Mouse (Mus musculus): Measurements from ENCODE around the gene Syne1.

The Syne1 gene

DNA sequence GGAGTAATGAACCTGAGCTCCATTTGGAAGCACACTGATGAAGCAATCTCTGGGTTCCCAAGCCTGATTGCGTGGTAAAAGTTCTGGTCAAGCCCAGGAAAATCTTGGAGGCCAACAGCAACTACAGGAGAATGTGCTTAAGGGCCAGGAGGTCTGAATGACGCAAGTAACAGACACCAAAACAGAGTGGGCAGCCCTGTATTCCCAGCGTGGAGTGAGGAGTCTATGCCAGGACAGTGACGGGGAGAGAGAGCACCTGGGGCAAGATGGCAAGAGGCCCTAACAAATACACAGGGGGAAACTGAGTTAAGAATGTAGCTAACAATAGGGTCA, 411.4 kb downstream of the Syne1 start:
- no peak for DNase-seq (ENCODE audit: low spot score)

DNA sequence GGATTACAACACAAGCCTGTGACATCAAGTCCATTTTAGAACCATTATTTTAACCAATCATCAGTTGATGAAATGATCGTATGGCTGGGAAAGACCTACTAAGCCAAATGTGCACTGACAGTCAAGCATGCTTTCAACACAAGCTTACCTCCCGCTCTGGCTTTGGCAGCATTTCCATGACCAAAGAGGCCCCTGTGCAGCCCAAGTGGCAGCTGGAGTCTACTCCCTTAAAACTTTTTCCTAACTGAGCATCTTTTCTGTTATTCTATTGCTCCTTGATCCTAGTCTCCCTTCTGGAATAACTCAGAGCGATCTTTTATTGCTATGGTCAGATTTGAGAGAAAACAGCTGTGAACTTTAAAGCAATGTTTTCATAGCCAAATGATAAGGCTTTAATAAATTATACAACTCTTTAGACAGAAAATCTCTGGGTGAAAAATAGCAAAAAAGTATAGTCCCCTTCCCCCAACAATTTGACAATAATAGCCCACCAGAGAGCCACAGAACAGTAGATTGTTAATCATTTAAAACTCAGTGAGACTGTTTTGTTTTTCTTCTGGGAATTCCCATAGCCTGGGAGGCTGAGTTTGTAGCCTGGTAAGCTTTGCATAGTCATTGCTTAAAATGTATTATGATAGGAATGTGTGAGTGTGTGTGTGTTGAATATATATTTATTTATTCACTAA, 411.9 kb downstream of the Syne1 start:
- DNase-seq (ENCODE audit: low spot score): no peak

DNA sequence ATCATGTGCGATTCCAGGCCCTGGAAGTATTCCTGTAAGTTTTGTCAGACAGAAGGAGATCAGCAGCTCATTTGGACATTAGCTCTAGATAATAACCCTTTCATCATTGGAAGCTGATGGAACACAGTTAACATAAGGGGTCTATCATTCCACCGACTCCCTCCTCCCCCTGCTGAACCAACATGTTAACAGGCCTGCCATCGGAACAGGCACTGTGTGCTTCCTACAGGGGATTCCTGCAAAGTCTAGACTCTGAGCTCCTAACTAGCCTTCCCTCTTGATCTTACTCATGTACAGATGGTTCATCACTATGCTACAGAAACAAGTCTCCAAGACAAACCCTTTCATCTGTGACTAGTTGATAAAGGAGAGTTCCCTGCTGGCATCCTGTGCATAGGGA, 419.2 kb downstream of the Syne1 start:
- DNase-seq (ENCODE audit: low spot score): no peak

DNA sequence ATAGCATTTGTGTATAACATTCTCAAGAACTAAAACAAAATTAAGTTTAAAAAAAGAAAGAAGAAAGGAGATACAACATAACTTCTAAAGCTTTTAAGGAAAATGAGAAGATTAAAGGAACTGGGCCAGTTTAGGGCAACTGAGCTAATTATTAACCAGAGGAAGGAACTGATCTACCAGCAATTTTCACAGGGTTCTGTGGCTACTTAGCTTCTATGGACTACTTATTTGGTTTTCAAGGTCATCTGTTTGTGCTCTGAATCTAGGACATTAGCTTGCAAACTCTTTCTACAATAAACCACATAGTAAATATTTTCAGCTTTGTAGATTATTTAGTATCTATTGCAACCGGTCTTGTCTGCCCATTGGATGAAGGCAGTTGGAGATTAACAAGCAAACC, 420.8 kb downstream of the Syne1 start:
- DNase-seq (ENCODE audit: low spot score): no peak

DNA sequence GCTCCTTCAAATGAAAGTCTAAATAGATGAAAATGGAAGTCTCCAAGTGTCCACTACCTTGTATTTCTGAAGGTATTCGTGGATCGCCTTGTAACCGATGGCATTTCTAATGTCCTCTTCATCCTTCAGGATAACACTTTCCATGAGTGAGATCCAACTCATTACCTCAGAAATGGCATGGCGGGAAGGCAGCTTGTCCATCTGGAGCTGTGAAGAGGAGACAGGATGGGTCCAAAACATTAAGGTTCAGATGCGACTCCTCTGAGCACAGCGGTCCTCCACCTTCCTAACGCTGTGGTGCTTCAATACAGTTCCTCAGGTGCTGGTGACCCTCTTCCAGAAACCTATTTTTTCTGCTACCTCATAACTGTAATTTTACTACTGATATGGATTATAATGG, 426.5 kb downstream of the Syne1 start:
- no peak for DNase-seq (ENCODE audit: low spot score)

DNA sequence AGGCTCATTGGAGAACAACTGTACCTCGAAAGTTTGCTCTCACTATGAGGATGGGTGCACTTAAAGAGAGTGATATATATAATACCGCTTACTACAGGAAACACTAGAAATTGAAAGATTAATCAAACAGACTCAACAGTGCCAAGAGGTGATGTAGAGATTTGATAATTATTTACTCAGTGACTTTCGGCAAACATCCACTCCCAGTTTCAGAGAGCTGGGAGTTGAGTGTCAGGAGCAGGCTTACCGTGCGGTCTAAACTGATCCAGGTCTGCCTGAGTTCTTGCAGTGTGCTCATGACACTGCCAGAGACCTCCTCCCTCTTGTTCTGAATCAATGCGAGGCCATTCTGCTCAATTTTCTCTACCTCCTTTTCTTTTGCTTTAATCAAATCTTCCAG, 434.6 kb downstream of the Syne1 start:
- no peak for DNase-seq (ENCODE audit: low spot score)

DNA sequence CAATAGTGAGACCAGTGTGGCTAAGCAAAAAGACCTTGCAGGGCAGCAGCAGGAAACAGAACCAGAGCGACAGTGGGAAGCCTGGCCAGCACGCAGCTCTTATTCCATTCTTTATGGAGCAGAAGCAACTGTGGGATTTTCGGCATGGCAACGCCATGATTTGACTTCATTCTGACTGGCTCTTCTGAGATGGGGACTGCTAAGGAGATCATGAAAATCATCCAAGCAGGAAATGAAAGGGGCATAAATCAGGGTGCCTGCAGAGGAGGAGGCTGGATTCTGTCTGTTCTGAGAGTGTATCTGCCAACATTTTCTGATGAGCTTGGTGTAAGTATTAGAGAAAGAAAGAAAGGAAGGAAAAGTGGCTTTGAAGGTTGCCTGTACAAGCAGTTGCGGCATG, 435.1 kb downstream of the Syne1 start:
- no peak for DNase-seq (ENCODE audit: low spot score)

DNA sequence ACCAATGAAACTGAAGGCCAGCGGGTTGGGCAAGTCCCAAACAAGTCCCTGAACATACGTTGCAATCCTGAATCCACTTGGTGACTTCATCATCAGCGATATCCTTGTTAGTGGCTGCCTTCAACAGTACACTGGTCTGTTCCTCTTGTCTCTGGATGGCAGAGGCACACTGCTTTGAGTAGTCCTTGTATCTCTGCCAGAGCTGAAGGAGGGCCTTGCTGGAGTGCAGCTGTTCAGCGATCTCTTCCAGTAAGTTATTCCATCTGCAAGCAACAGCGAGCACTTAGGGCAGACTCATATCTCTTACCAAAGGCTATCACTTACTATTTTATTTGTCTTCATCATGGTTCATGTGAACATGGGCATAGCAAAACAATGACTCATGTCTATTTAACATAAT, 440.5 kb downstream of the Syne1 start:
- DNase-seq (ENCODE audit: low spot score): no peak

DNA sequence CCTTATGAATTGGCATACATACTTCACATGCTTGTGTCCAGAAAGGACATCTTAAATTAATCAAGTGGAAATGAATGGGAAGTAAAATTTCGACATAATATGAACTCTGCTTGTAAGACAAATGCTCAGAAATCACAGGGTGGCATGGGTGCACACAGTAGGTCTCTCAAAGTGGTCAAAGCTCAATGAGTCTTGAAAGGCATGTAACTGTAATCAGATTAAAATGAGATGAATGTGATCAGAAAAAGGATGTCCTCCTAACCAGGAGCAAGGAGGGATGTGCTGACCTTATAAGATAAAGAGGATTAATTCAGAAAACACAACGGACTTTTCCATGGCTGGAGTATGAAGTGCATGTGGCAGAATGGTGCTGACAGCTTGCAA, 453.5 kb downstream of the Syne1 start:
- DNase-seq (ENCODE audit: low spot score): no peak

DNA sequence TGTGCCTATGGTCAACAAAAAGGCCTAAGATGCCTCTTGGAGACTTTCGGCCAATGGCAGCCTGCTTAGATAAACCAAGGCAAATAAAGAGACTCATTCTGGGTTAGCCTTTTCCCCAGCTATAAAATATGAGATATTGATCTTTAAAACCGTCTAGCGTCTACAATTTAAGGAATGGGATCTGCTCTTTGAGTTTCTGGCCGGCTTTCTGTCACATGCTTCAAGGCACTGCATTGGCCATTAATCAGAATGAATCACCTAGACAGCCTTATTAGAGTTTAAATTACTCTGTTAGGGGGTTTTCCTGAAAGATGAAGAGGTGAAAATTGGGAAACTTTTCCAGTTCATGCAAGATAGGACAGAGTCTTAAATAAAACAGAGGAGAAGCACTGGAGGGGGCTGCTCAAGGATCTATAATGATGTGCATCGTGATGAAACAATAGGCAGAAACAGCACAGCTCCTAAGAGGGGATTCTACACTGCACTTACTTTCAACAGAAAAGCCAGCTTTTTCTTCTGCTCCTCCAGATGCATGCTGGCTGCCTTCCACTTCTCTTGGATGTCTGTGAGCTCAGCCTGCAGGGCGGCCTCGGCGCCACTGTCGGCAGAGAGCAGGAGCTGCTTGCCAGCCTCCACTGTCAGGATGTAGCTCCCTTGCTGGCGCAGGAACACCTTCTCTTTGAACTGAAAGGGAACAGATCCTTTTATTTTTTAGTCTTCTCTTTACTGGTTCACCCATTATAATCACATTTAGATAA, 454.1 kb downstream of the Syne1 start:
- DNase-seq (ENCODE audit: low spot score): no peak

DNA sequence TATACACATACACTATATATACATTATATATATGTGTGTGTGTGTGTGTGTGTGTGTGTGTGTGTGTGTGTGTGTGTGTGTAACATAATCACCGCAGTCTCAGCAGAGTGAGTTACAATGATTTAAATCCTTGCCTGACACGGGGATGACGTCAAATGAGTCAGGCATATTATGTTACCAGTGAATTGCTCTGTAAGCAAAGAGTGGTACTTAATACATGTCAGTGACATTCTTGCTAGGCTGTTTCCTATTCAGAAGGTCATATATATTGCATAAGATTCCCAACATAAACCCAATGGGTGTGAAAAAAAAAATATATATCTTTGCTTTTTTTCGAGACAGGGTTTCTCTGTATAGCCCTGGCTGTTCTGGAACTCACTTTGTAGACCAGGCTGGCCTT, 462.1 kb downstream of the Syne1 start:
- DNase-seq (ENCODE audit: low spot score): no peak

DNA sequence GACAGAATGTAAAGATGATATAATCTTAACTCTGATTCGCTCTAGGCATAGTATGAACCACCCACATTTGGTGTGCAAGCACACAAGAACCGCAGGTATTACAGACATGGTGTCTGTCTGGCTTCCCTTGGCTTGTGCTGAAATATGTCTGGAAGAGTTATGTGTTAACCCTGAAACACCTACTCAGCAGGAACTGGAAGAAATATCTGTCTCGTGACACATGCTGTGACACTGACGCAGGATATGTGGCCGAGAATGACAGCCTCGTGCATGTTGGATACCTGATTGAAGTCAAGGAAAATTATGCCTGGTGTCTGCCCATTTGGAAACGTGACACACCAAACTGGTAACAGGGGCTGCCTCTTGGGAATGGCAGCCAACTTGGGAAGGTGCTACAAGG, 463.9 kb downstream of the Syne1 start:
- no peak for DNase-seq (ENCODE audit: low spot score)

DNA sequence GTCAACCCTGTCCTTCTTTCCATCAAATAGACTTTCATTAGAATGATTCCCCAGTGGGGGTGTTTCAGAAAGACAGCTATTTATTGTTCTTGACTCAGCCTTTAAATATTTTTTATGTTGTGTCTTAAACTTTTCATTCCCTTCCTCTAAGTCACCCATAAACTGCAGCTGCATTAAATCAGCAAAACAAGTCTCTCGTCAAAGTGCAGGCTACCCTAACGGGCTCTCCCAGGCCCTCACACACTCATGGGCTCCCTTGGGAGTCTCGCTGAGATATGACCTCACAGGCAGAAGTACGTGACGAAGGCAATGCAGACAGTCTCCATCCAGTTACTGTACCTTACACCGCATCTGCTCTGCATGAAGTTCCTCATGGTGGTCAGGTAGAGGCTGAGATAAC, 465.0 kb downstream of the Syne1 start:
- DNase-seq (ENCODE audit: low spot score): no peak

DNA sequence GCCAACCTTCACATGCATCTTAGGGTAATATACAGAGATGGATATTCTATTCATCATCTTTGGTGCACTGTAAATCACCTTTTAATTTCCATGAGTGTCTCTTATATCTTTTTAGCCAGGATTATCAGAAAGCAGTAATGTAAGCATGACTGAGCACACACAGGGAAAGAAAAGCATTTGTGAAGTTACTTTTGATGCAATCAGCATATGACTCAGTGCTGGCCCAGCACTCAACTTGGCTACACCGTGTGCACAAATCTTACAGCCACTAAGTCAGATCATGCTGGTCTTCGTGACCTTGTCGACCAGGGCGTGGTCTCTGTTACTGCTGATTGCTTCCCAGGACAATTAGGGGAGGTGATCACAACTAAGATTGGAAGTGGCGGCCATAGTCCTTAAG, 465.5 kb downstream of the Syne1 start:
- no peak for DNase-seq (ENCODE audit: low spot score)

DNA sequence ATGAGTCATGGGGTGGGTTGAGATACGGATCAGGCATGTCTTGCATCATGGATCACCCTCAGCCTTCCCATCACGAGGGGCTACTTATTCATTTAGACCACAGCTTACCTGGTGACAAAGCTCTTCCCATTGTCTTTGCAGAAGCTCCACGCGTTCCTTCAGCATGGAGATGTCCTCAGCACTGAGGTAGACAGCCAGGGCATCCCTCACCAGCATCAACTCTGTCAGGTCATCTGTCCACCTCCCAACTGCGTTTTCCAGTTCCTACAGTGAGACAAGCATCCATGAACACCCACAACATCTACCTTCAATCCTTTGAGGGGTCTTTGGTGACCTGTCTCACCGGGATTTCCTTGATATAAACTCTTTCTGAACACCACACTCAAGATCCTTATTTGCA, 467.6 kb downstream of the Syne1 start:
- no peak for DNase-seq (ENCODE audit: low spot score)

DNA sequence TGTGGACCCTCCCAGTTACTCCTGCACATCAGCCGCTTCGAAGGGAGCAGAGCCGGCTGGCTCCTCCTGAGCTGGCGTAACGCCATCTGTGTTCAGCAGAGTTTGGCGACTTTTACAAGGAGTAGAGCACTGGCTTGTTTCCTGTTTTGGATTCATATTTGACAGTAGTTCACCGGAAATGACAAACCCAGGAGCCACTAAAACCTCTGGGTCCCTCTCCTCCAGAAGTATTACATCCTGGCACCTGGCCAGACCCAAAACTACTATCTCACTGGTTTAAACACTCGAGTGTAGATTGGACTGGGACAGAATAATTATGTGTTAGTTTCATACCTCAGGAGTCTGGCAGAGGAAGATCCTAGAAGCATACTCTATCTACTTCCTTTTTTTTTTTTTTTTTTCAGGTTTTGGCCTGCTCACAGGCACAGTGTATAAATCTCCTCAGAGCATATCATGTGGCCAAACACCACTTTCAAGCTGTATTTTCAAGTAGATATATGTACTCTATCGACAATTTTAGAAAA, 471.3 kb downstream of the Syne1 start:
- DNase-seq (ENCODE audit: low spot score): no peak

DNA sequence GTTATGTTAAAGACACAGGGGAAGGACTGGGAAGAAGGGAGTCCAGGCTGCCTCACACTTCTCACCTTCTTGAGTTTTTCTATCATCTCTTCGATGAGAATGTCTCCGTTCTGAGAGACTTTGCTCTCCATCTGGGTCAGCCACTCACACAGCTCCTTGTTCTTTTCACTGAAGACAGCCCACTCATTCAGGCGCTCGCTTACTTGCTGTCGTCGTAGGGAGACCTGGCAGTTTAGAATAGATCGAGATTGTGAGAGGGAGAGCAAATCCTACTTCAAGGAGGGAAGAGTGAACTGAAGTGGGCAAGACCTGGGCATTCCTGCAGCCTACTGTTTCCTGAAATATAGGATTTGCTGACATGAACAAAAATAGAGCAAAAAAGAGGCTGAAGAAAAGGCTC, 475.6 kb downstream of the Syne1 start:
- no peak for DNase-seq (ENCODE audit: low spot score)

DNA sequence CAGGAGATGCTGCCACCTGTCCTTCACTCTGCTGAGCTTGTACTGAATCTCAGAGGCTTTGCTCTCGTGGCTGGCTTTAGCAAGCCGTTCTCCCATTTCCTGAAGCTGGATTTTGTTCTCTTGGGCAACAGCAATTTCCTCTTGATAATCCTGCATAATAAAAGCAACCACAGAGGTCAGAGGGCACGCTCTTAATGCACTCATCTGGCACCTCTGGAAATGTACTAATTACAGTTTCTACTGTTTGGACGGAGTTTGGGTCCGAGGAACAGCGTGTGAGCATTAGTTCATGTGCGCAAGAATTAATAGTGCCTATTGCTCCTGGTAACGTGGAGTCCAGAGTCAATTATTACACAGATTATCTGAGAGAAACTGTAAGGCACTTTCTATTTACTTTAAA, 479.2 kb downstream of the Syne1 start:
- DNase-seq (ENCODE audit: low spot score): no peak

DNA sequence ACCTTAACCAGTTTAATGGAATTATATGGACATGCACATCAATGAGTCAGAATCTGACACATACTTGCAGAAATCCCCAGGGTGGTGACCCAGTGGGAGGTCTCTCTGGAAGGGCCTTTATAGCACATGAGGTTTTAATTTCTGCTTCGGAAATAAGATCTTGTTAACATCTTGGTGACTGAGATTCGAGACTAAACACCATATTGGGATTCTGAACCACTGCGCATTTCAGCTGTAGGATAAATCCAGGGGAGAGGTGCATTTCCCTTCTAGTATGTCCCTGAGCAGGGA, 480.4 kb downstream of the Syne1 start:
- no peak for DNase-seq (ENCODE audit: low spot score)

DNA sequence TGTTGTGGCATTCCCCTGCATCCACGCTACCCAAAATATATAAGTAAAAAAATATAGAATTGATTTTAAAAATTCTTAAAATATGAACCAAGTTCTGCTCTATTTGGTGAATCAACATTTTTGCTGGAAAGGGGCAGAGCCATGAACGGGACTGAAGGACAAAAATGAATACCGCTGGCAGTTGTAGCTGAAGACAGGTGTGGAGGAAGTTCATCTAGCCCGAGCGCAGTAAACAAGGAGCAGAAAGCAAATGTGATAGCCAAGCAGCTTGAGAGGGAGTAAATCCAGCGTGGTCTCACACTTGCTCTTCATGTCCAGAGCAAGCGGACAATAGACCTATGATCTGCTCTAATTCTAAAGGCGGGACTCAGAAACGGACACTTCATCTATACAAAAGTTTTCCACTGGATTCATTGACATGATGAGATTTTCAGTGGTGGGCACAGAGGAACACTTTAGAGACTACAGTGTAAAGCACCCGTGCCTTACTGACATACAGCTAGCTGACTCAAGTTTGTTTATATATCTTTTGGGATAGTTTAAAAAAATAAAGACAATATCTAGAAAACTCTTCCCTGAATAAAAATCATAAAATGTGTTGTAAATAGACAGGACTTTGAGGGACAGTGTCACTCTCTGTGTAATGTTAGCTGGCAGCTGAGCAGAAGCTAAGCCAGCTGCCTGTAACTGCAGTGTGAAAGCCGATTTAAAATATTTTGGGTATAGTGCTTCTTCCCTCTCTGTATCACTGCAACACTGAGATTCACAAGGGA, 480.9 kb downstream of the Syne1 start:
- no peak for DNase-seq (ENCODE audit: low spot score)

DNA sequence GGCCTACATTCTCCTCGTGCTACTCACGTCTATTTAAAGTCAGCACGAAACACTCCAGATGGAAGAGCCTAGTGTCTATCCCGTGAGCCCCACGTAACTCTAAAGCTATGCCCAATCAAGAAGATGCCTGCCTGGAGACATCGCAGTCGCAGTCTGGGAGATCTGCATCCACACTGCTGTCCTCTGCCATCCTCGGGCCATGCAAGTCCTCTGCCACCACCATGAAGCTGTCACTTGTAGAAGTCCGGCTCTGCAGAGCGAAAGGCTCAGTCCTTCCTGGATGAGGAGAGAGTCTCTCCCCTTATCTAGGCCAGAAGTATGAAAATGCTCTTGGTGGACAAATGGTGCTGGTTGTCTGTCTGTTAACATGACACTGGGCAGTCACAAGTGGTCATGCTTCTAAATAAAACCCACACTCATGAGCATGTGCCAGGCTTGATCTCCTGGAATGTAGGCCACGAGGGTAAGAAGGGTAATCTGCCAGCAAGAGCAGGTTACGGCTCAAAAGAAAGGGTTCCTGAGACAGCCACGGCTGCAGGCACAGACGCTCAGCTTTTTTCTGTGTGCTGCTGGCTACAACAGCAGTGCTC, 482.5 kb downstream of the Syne1 start, which contains the start of gene Gm10097:
Gm10097 (plus strand) TSS at position 517 of the 590 bp plus-strand sequence.
- no peak for DNase-seq (ENCODE audit: low spot score)

DNA sequence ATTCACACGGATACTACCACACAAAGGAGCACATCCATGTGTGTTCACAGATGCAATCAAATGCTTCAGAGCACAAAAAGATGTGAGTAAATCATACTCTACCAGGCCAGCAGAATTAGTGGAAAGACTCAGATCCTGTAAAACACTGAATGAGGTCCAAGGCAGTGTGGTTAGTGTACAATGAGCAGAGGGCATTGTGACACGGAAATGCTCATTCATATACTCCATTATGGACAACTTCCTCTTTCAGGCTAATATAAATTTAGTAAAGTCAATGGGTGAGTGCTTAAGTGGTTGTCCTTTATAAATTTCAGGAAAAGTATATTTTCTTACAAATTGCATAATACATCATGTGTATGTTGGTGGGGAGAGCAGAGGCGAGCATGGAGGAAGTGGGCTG, 484.2 kb downstream of the Syne1 start:
- no peak for DNase-seq (ENCODE audit: low spot score)

DNA sequence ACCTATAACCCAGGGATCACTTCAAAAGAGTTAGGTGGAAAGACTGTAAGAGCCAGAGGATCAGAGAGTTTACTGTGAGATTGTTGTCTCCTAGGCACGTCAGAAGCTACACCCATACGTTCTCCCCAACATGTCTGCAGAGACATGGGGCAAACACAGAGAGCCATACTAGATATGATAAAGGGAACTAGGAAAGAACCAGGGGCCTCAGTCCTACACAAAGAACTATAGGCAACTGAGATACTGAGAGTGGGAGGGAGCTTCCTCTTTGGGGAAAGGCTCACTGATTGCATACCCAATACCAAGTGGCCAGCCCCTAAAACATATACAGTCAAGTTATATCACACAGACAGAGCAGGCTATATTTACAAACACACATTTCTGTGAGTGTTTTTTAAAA, 491.3 kb downstream of the Syne1 start:
- no peak for DNase-seq (ENCODE audit: low spot score)
